In genomic region chr13:49682233-49682846, GRCm38 (mm10) we compare ENCODE assay signal across 8 mouse cellular contexts. TPM values are rescaled to one million over a fixed set of nuclear protein-coding genes. Genes with fewer than 3 reads are reported as not detected.
DNase-seq lines count a peak whose midpoint lies in the region; ATAC-seq and TF ChIP-seq lines count a peak whose summit lies in the region.

No protein-coding gene starts in this region.

- under 1% methylated on average over 20 of the region's 20 CpGs for WGBS in thymus, adult 2 months
- under 1% methylated on average over 20 of the region's 20 CpGs for WGBS in intestine, embryonic 16.5 days
- under 1% methylated on average over 20 of the region's 20 CpGs for WGBS in midbrain, embryonic 14.5 days

- ATAC-seq in cerebellum, adult (ENCODE audit: insufficient number of reproducible peaks, low FRiP score, low TSS enrichment), result 0 out of 2 replicates have a peak, but pooled peaks have one; percentile 8
- ATAC-seq in intestine, embryonic 16.5 days, result peak; percentile 62
- ATAC-seq in midbrain, embryonic 14.5 days (ENCODE audit: low FRiP score, low TSS enrichment), result peak; percentile 72

- H3K36me3 ChIP-seq in thymus, adult 2 months (ENCODE audit: control insufficient read depth, insufficient read depth, low read length), result peaks cover 5% of the 10 kb centered on the region
- no peaks in the 10 kb centered on the region for H3K36me3 ChIP-seq in intestine, embryonic 16.5 days (ENCODE audit: control insufficient read depth, insufficient read depth, low read length)
- peaks cover 18% of the 10 kb centered on the region for H3K36me3 ChIP-seq in midbrain, embryonic 14.5 days (ENCODE audit: control insufficient read depth, insufficient read depth, low read length)

- TF ChIP-seq CTCF in thymus, adult 2 months (IDR thresholded peaks at IDR 0.05; ENCODE audit: borderline replicate concordance, control insufficient read depth, extremely low read depth, insufficient read depth, low read length, poor library complexity), result no peak

- no peak for DNase-seq in cerebellum, adult 9-11 months
- peak; percentile 3 for DNase-seq in thymus, adult 2 months
- DNase-seq in thymus, postnatal 10 days (ENCODE audit: low spot score in 2 of 2), result no peak
- no peak for DNase-seq in midbrain, embryonic 14.5 days
- no peak for DNase-seq in T-cell, adult 2 months (ENCODE audit: low spot score)
- DNase-seq in cerebellum, adult 11 months, result no peak

- H3K9me3 ChIP-seq in intestine, embryonic 16.5 days (ENCODE audit: control insufficient read depth, low read length), result no peaks in the 10 kb centered on the region
- H3K9me3 ChIP-seq in midbrain, embryonic 14.5 days (ENCODE audit: control insufficient read depth, low read length), result no peaks in the 10 kb centered on the region

- peaks cover 5% of the 10 kb centered on the region for H3K4me1 ChIP-seq in thymus, adult 2 months (replicated peaks; ENCODE audit: control insufficient read depth, insufficient read depth, low read length)
- no peaks in the 10 kb centered on the region for H3K4me1 ChIP-seq in intestine, embryonic 16.5 days (ENCODE audit: control insufficient read depth, insufficient read depth, low read length)
- peaks cover 14% of the 10 kb centered on the region for H3K4me1 ChIP-seq in midbrain, embryonic 14.5 days (ENCODE audit: control insufficient read depth, insufficient read depth, low read length)

- peak overlapping the region; percentile 86 for H3K9ac ChIP-seq in intestine, embryonic 16.5 days (ENCODE audit: low read depth, low read length)
- peak overlapping the region; percentile 84 for H3K9ac ChIP-seq in midbrain, embryonic 14.5 days (replicated peaks; ENCODE audit: low read length)

- no peak overlapping the region for H3K27ac ChIP-seq in thymus, adult 2 months (ENCODE audit: control insufficient read depth, insufficient read depth, low read length)
- H3K27ac ChIP-seq in intestine, embryonic 16.5 days (ENCODE audit: low read length), result peak overlapping the region; percentile 87
- peak overlapping the region; percentile 66 for H3K27ac ChIP-seq in midbrain, embryonic 14.5 days (replicated peaks; ENCODE audit: low read depth, low read length)

- peak overlapping the region; percentile 56 for H3K4me2 ChIP-seq in intestine, embryonic 16.5 days (ENCODE audit: low read depth, low read length)
- H3K4me2 ChIP-seq in midbrain, embryonic 14.5 days (ENCODE audit: low read length), result peak overlapping the region; percentile 94

- H3K27me3 ChIP-seq in thymus, adult 2 months (ENCODE audit: control insufficient read depth, insufficient read depth, low read length), result no peaks in the 10 kb centered on the region
- no peaks in the 10 kb centered on the region for H3K27me3 ChIP-seq in intestine, embryonic 16.5 days (replicated peaks; ENCODE audit: control insufficient read depth, insufficient read depth, low read length)
- no peaks in the 10 kb centered on the region for H3K27me3 ChIP-seq in midbrain, embryonic 14.5 days (ENCODE audit: control insufficient read depth, insufficient read depth, low read length)

- H3K4me3 ChIP-seq in thymus, adult 2 months (ENCODE audit: control insufficient read depth, insufficient read depth, low read length), result peak overlapping the region; percentile 79
- peak overlapping the region; percentile 78 for H3K4me3 ChIP-seq in intestine, embryonic 16.5 days (ENCODE audit: low read length)
- H3K4me3 ChIP-seq in midbrain, embryonic 14.5 days (replicated peaks; ENCODE audit: low read depth, low read length), result peak overlapping the region; percentile 89

- no peak for TF ChIP-seq POLR2A in thymus, adult 2 months (IDR thresholded peaks at IDR 0.05; ENCODE audit: control insufficient read depth, extremely low read depth, insufficient read depth, low read length, poor library complexity)

RNA-seq across cellular contexts. Expression of gene Iars, which starts 0.4 kb away (rescaled TPM):
- polyA plus RNA-seq in thymus, adult 2 months (2012; rRNA removed), result 23.0 and 25.4 TPM in 2 replicates
- polyA plus RNA-seq in intestine, embryonic 16.5 days (2015; fragmentation: Nextera tagmentation; extraction: Ambion mirVana), result 79.7 and 82.2 TPM in 2 replicates
- polyA plus RNA-seq in midbrain, embryonic 14.5 days (2014; fragmentation: Nextera tagmentation; extraction: Ambion mirVana), result 35.9 and 53.4 TPM in 2 replicates

RNA-seq across cellular contexts. Expression of gene Nol8, which starts 29.5 kb away (rescaled TPM):
- polyA plus RNA-seq in thymus, adult 2 months (2012; rRNA removed), result 2.4 and 3.0 TPM in 2 replicates
- polyA plus RNA-seq in intestine, embryonic 16.5 days (2015; fragmentation: Nextera tagmentation; extraction: Ambion mirVana), result 12.3 and 13.4 TPM in 2 replicates
- 18.0 and 22.4 TPM in 2 replicates for polyA plus RNA-seq in midbrain, embryonic 14.5 days (2014; fragmentation: Nextera tagmentation; extraction: Ambion mirVana)

RNA-seq across cellular contexts. Expression of gene Cenpp, which starts 29.8 kb away (rescaled TPM):
- 2.5 TPM in 2 replicates for polyA plus RNA-seq in thymus, adult 2 months (2012; rRNA removed)
- polyA plus RNA-seq in intestine, embryonic 16.5 days (2015; fragmentation: Nextera tagmentation; extraction: Ambion mirVana), result 18.0 and 19.9 TPM in 2 replicates
- 7.4 and 9.6 TPM in 2 replicates for polyA plus RNA-seq in midbrain, embryonic 14.5 days (2014; fragmentation: Nextera tagmentation; extraction: Ambion mirVana)

Comparison
In these comparisons a context has a peak if more than half of its experiments do, and no peak if none do; other contexts are left out.
1. ATAC-seq: peak in every context shown above with its lines; median percentile 72 in midbrain, embryonic 14.5 days; 62 in intestine, embryonic 16.5 days; 8 in cerebellum, adult.